Mouse (Mus musculus) thymus, postnatal 0 days (tissue): Measurements from ENCODE around the gene Phf14. TPM values are rescaled to one million over a fixed set of nuclear protein-coding genes. Genes with fewer than 3 reads are reported as not detected.
"Not testable (repeated sequence)": the region's sequence is repeated elsewhere in the genome, so short reads cannot be mapped to it uniquely, and the experiment has no call there.

Source experiments
- DNase-seq: peaks from one replicate; pipeline ENCODE4 v3.0.0-alpha.2; 2015; ENCODE audit warnings: low spot score
- polyA plus RNA-seq: library from polyadenylated mRNA; unstranded; fragments of >200 nt; fragmentation: Nextera tagmentation; extraction: Ambion mirVana; gene quantifications from 2 replicates; pipeline ENCODE4 v1.2.1, GENCODE M21; 2015

The Phf14 gene
- 87.1 and 103 TPM in 2 replicates for polyA plus RNA-seq

GRCm38 (mm10) chr6:11907269-11908032, at the start of gene Phf14, which contains the start of gene Ndufa4:
Gene Phf14, plus strand, starts transcription at chr6:11907809.
Gene Ndufa4, minus strand, starts transcription at chr6:11907497.
- peak; percentile 89 for DNase-seq

GRCm38 (mm10) chr6:11875364-11875763, 32.2 kb upstream of the Phf14 start:
- DNase-seq = not testable (repeated sequence)

- DNase-seq = no peak
Observed at GRCm38 (mm10) chr6:11900809-11901310, 6.7 kb upstream of the Phf14 start.

- DNase-seq = no peak
Observed at GRCm38 (mm10) chr6:11906890-11907268, 730 bp upstream of the Phf14 start.

GRCm38 (mm10) chr6:11908170-11908569, 561 bp downstream of the Phf14 start:
- no peak for DNase-seq

- peak; percentile 93 for DNase-seq
Observed at GRCm38 (mm10) chr6:11925496-11926041, 18.0 kb downstream of the Phf14 start.

- peak; percentile 47 for DNase-seq
Observed at GRCm38 (mm10) chr6:11926082-11926595, 18.5 kb downstream of the Phf14 start.

- no peak for DNase-seq
Observed at GRCm38 (mm10) chr6:11927485-11927884, 19.9 kb downstream of the Phf14 start.

- no peak for DNase-seq
Observed at GRCm38 (mm10) chr6:11933403-11933802, 25.8 kb downstream of the Phf14 start.

GRCm38 (mm10) chr6:11940895-11941294, 33.3 kb downstream of the Phf14 start:
- no peak for DNase-seq

GRCm38 (mm10) chr6:11942089-11942488, 34.5 kb downstream of the Phf14 start:
- no peak for DNase-seq

GRCm38 (mm10) chr6:11948100-11948499, 40.5 kb downstream of the Phf14 start:
- no peak for DNase-seq

- no peak for DNase-seq
Observed at GRCm38 (mm10) chr6:11960172-11960571, 52.6 kb downstream of the Phf14 start.

GRCm38 (mm10) chr6:11993782-11994181, 86.2 kb downstream of the Phf14 start:
- DNase-seq = no peak

- DNase-seq = no peak
Observed at GRCm38 (mm10) chr6:11998576-11998975, 91.0 kb downstream of the Phf14 start.

GRCm38 (mm10) chr6:11999506-11999905, 91.9 kb downstream of the Phf14 start:
- no peak for DNase-seq

GRCm38 (mm10) chr6:12005455-12005854, 97.8 kb downstream of the Phf14 start:
- DNase-seq = no peak

- no peak for DNase-seq
Observed at GRCm38 (mm10) chr6:12006001-12006400, 98.4 kb downstream of the Phf14 start.

- no peak for DNase-seq
Observed at GRCm38 (mm10) chr6:12012103-12012502, 104.5 kb downstream of the Phf14 start.

GRCm38 (mm10) chr6:12014035-12014434, 106.4 kb downstream of the Phf14 start:
- no peak for DNase-seq

GRCm38 (mm10) chr6:12014733-12015132, 107.1 kb downstream of the Phf14 start:
- no peak for DNase-seq

- no peak for DNase-seq
Observed at GRCm38 (mm10) chr6:12019736-12020135, 112.1 kb downstream of the Phf14 start.
